Mouse (Mus musculus) lung, adult 2 months (tissue): ENCODE results near the gene Bcas3.

Experiments
- CTCF ChIP-seq: fragments of 200-500 bp; IDR thresholded peaks from 2 replicates; pipeline ENCODE4 v1.5.1; 2011; ENCODE audit warnings: mild to moderate bottlenecking, low read length, control low read depth; ENCODE audit not compliant: insufficient read depth
- POLR2A ChIP-seq: fragments of 200-500 bp; IDR thresholded peaks from 2 replicates; pipeline ENCODE4 v1.6.1; 2011; ENCODE audit warnings: low read depth, mild to moderate bottlenecking, control low read depth, low read length, borderline replicate concordance; ENCODE audit errors: extremely low read depth

DNA sequence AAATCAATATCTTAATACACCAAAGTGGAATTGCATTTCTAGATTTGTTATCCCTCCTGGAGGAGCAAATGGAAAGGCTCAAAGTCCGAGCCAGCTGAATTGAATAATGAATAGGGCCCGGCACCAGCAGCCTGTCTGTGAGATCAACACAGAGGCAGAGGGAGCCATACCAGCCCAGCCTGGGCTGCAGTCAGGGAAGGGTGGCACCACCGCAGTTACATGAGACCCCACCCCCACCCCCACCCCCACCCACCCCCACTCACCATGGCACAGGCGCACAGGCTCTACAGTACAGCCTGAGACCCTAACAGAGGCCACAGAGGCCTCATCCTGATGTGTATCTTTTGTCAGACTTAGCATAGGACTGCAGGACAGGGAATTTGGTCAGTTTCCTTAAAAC, 461.7 kb downstream of the Bcas3 start:
- TF ChIP-seq POLR2A = no peak
- TF ChIP-seq CTCF = no peak
